Mouse (Mus musculus) 3T3-L1 (cell line): ENCODE results near the gene Slc22a15.
A peak's percentile ranks its signal among the peaks of the same experiment; 100 is the strongest.

Experiments used
- DNase-seq: peaks from one replicate; pipeline ENCODE4 v3.0.0-alpha.2; 2015; ENCODE audit warnings: low read depth, low spot score

Slc22a15 gene

GRCm38 (mm10) chr3:101923843-101924740, at the start of gene Slc22a15:
Gene Slc22a15, minus strand, starts transcription at chr3:101924453.
- DNase-seq, result peak; percentile 41

GRCm38 (mm10) chr3:101966825-101967558, 42.7 kb upstream of the Slc22a15 start:
- DNase-seq, result no peak

- no peak for DNase-seq
Measured at GRCm38 (mm10) chr3:101964352-101964751, 40.1 kb upstream of the Slc22a15 start.

GRCm38 (mm10) chr3:101963501-101963900, 39.2 kb upstream of the Slc22a15 start:
- DNase-seq, result no peak

- no peak for DNase-seq
Measured at GRCm38 (mm10) chr3:101961146-101961835, 37.0 kb upstream of the Slc22a15 start.

GRCm38 (mm10) chr3:101958047-101958446, 33.8 kb upstream of the Slc22a15 start:
- peak; percentile 35 for DNase-seq

GRCm38 (mm10) chr3:101953506-101953905, 29.3 kb upstream of the Slc22a15 start:
- DNase-seq, result no peak

- DNase-seq, result peak; percentile 9
Measured at GRCm38 (mm10) chr3:101952577-101952976, 28.3 kb upstream of the Slc22a15 start.

- peak; percentile 81 for DNase-seq
Measured at GRCm38 (mm10) chr3:101948572-101948971, 24.3 kb upstream of the Slc22a15 start.

GRCm38 (mm10) chr3:101947250-101947649, 23.0 kb upstream of the Slc22a15 start:
- DNase-seq, result no peak

- DNase-seq, result no peak
Measured at GRCm38 (mm10) chr3:101945257-101945656, 21.0 kb upstream of the Slc22a15 start.

GRCm38 (mm10) chr3:101940418-101940817, 16.2 kb upstream of the Slc22a15 start:
- no peak for DNase-seq

- no peak for DNase-seq
Measured at GRCm38 (mm10) chr3:101939865-101940264, 15.6 kb upstream of the Slc22a15 start.

GRCm38 (mm10) chr3:101939152-101939551, 14.9 kb upstream of the Slc22a15 start:
- no peak for DNase-seq

- no peak for DNase-seq
Measured at GRCm38 (mm10) chr3:101936369-101936768, 12.1 kb upstream of the Slc22a15 start.

GRCm38 (mm10) chr3:101933820-101934219, 9.6 kb upstream of the Slc22a15 start:
- DNase-seq, result no peak

GRCm38 (mm10) chr3:101929105-101929876, 5.0 kb upstream of the Slc22a15 start:
- no peak for DNase-seq

- DNase-seq, result peak; percentile 55
Measured at GRCm38 (mm10) chr3:101926636-101927035, 2.4 kb upstream of the Slc22a15 start.

- peak; percentile 37 for DNase-seq
Measured at GRCm38 (mm10) chr3:101925663-101926062, 1.4 kb upstream of the Slc22a15 start.

- no peak for DNase-seq
Measured at GRCm38 (mm10) chr3:101922366-101922765, 1.9 kb downstream of the Slc22a15 start.

- no peak for DNase-seq
Measured at GRCm38 (mm10) chr3:101918526-101918925, 5.7 kb downstream of the Slc22a15 start.
